8 mouse cellular contexts compared by ENCODE assay signal in genomic region chrX:52913856-52914255, GRCm38 (mm10). TPM values are rescaled to one million over a fixed set of nuclear protein-coding genes. Genes with fewer than 3 reads are reported as not detected.
DNase-seq lines count a peak whose midpoint lies in the region; ATAC-seq lines count a peak whose summit lies in the region.

No protein-coding gene starts in this region.

- no peaks in the 10 kb centered on the region for H3K4me1 ChIP-seq in lung, embryonic 16.5 days (replicated peaks; ENCODE audit: control insufficient read depth, insufficient read depth, low read length)
- no peaks in the 10 kb centered on the region for H3K4me1 ChIP-seq in forebrain, embryonic 12.5 days
- H3K4me1 ChIP-seq in liver, embryonic 12.5 days: no peaks in the 10 kb centered on the region; the same call in 1 of the 2 replicates
- H3K4me1 ChIP-seq in stomach, embryonic 16.5 days (ENCODE audit: control insufficient read depth, insufficient read depth, low read length): 0 out of 2 replicates have a peak, but pooled peaks cover 2% of the 10 kb centered on the region

- ATAC-seq in lung, embryonic 16.5 days (ENCODE audit: low read depth): no peak
- ATAC-seq in forebrain, embryonic 12.5 days (ENCODE audit: low FRiP score): no peak
- ATAC-seq in liver, embryonic 12.5 days: no peak
- no peak for ATAC-seq in stomach, embryonic 16.5 days (ENCODE audit: insufficient read depth, low FRiP score)

- WGBS in lung, embryonic 16.5 days: 50% methylated on average over 4 of the region's 4 CpGs
- WGBS in forebrain, embryonic 12.5 days: 47% methylated on average over 4 of the region's 4 CpGs
- WGBS in liver, embryonic 12.5 days (ENCODE audit: insufficient replicate concordance): 49% methylated on average over 4 of the region's 4 CpGs
- 54% methylated on average over 4 of the region's 4 CpGs for WGBS in stomach, embryonic 16.5 days

- peak overlapping the region; percentile 72 for H3K4me3 ChIP-seq in lung, embryonic 16.5 days (ENCODE audit: low read length)
- H3K4me3 ChIP-seq in forebrain, embryonic 12.5 days (replicated peaks): peak overlapping the region; percentile 60
- H3K4me3 ChIP-seq in liver, embryonic 12.5 days: peak overlapping the region; percentile 76
- H3K4me3 ChIP-seq in stomach, embryonic 16.5 days (replicated peaks; ENCODE audit: low read length): peak overlapping the region; percentile 68; the same call in 1 of the 2 replicates

- H3K4me2 ChIP-seq in lung, embryonic 16.5 days (ENCODE audit: low read depth, low read length): peak overlapping the region; percentile 51
- H3K4me2 ChIP-seq in forebrain, embryonic 12.5 days: peak overlapping the region; percentile 52
- peak overlapping the region; percentile 73 for H3K4me2 ChIP-seq in liver, embryonic 12.5 days
- peak overlapping the region; percentile 50 for H3K4me2 ChIP-seq in stomach, embryonic 16.5 days (ENCODE audit: low read depth, low read length)

- no peak for DNase-seq in lung, postnatal 36 days
- DNase-seq in frontal cortex, postnatal 14 days (ENCODE audit: low spot score in 2 of 2): no peak
- DNase-seq in urinary bladder, postnatal 10 days (ENCODE audit: low spot score): no peak
- DNase-seq in ovary, postnatal 36 days (ENCODE audit: low spot score): no peak

- no peak overlapping the region for H3K27ac ChIP-seq in lung, embryonic 16.5 days (ENCODE audit: low read length)
- no peak overlapping the region for H3K27ac ChIP-seq in forebrain, embryonic 12.5 days
- H3K27ac ChIP-seq in liver, embryonic 12.5 days: no peak overlapping the region
- no peak overlapping the region for H3K27ac ChIP-seq in stomach, embryonic 16.5 days (ENCODE audit: low read length)

- no peaks in the 10 kb centered on the region for H3K27me3 ChIP-seq in lung, embryonic 16.5 days (ENCODE audit: control insufficient read depth, insufficient read depth, low read depth, low read length)
- no peaks in the 10 kb centered on the region for H3K27me3 ChIP-seq in forebrain, embryonic 12.5 days
- H3K27me3 ChIP-seq in liver, embryonic 12.5 days (replicated peaks): no peaks in the 10 kb centered on the region
- no peaks in the 10 kb centered on the region for H3K27me3 ChIP-seq in stomach, embryonic 16.5 days (ENCODE audit: control insufficient read depth, insufficient read depth, low read length)

- H3K36me3 ChIP-seq in lung, embryonic 16.5 days (ENCODE audit: control insufficient read depth, insufficient read depth, low read length): no peaks in the 10 kb centered on the region
- no peaks in the 10 kb centered on the region for H3K36me3 ChIP-seq in forebrain, embryonic 12.5 days (replicated peaks)
- H3K36me3 ChIP-seq in liver, embryonic 12.5 days: no peaks in the 10 kb centered on the region
- H3K36me3 ChIP-seq in stomach, embryonic 16.5 days (ENCODE audit: control insufficient read depth, insufficient read depth, low read length): no peaks in the 10 kb centered on the region

- H3K9ac ChIP-seq in lung, embryonic 16.5 days (ENCODE audit: low read length): no peak overlapping the region
- H3K9ac ChIP-seq in forebrain, embryonic 12.5 days: peak overlapping the region; percentile 47; the same call in 1 of the 2 replicates
- H3K9ac ChIP-seq in liver, embryonic 12.5 days: no peak overlapping the region
- no peak overlapping the region for H3K9ac ChIP-seq in stomach, embryonic 16.5 days (ENCODE audit: low read length)

- H3K9me3 ChIP-seq in lung, embryonic 16.5 days (ENCODE audit: control insufficient read depth, low read length): no peaks in the 10 kb centered on the region
- H3K9me3 ChIP-seq in forebrain, embryonic 12.5 days: no peaks in the 10 kb centered on the region
- no peaks in the 10 kb centered on the region for H3K9me3 ChIP-seq in liver, embryonic 12.5 days (replicated peaks)
- no peaks in the 10 kb centered on the region for H3K9me3 ChIP-seq in stomach, embryonic 16.5 days (replicated peaks; ENCODE audit: control insufficient read depth, low read length)

RNA-seq across cellular contexts. Expression of gene Phf6, which starts 1.8 kb away (rescaled TPM):
- 33.6 and 37.4 TPM in 2 replicates for polyA plus RNA-seq in lung, embryonic 16.5 days (2015; fragmentation: Nextera tagmentation; extraction: Ambion mirVana)
- polyA plus RNA-seq in forebrain, embryonic 12.5 days (2016; fragmentation: Nextera tagmentation; extraction: Ambion mirVana): 122 and 130 TPM in 2 replicates
- 17.9 and 18.5 TPM in 2 replicates for polyA plus RNA-seq in liver, embryonic 12.5 days (2016; fragmentation: Nextera tagmentation; extraction: Ambion mirVana)
- 28.6 and 31.2 TPM in 2 replicates for polyA plus RNA-seq in stomach, embryonic 16.5 days (2015; fragmentation: Nextera tagmentation; extraction: Ambion mirVana)
